Mouse (Mus musculus) hematopoietic stem cell, adult 5-6 weeks (primary cell): ENCODE results near the gene Pet117. TPM values are rescaled to one million over a fixed set of nuclear protein-coding genes. Genes with fewer than 3 reads are reported as not detected.
"Not testable (repeated sequence)": the region's sequence is repeated elsewhere in the genome, so short reads cannot be mapped to it uniquely, and the experiment has no call there.

Experiments
- ATAC-seq, 2 experiments: fragments of 125-278 bp in 1 of 2; replicated peaks in 1 of 2; 2 replicates each; pipeline ENCODE4 v1.8.0; 2016 to 2017; ENCODE audit warnings: inconsistent platforms in 2 of 2, mild to moderate bottlenecking in 2 of 2, moderate number of reproducible peaks in 2 of 2, low read depth in 1 of 2, moderate TSS enrichment in 1 of 2; ENCODE audit not compliant: low FRiP score in 2 of 2, poor library complexity in 2 of 2, severe bottlenecking in 2 of 2, insufficient read depth in 1 of 2, low TSS enrichment in 1 of 2
- total RNA-seq: library from RNA; stranded (forward); fragments of 172-1452, 232-1000 nt; gene quantifications from 2 replicates; pipeline ENCODE4 v1.2.3, GENCODE M21; 2017

The Pet117 gene
- not detected in 2 replicates for total RNA-seq

GRCm38 (mm10) chr2:144368400-144369019 lies at the start of gene Pet117, which contains the start of gene Kat14:
Gene Pet117 (plus strand): TSS chr2:144368996.
Gene Kat14 (plus strand): TSS chr2:144368983.
- peak; percentile 98 to 99 for ATAC-seq

- ATAC-seq = no peak
These were observed 44.6 kb upstream of the Pet117 start for GRCm38 (mm10) chr2:144324218-144324617.

- ATAC-seq = no peak
These were observed 39.3 kb upstream of the Pet117 start for GRCm38 (mm10) chr2:144329451-144329850.

GRCm38 (mm10) chr2:144329937-144330336 lies 38.9 kb upstream of the Pet117 start:
- ATAC-seq = no peak

- ATAC-seq = peak; percentile 17 to 29; a peak in 1 of 4 replicates
These were observed 38.3 kb upstream of the Pet117 start for GRCm38 (mm10) chr2:144330352-144330959.

- peak in 1 of 2 experiments; percentile 35; a peak in 2 of 4 replicates for ATAC-seq
These were observed 37.8 kb upstream of the Pet117 start for GRCm38 (mm10) chr2:144330960-144331371.

GRCm38 (mm10) chr2:144331401-144332302 lies 37.1 kb upstream of the Pet117 start, which contains the start of gene Ovol2:
Gene Ovol2 (minus strand): TSS chr2:144332146.
- peak; percentile 11 to 20; a peak in 1 of 4 replicates for ATAC-seq

- ATAC-seq = no peak
These were observed 36.3 kb upstream of the Pet117 start for GRCm38 (mm10) chr2:144332486-144332885.

GRCm38 (mm10) chr2:144333138-144333842 lies 35.5 kb upstream of the Pet117 start:
- ATAC-seq = 0 out of 4 replicates have a peak, but pooled peaks of 1 of the 2 experiments have one; percentile 29

- ATAC-seq = peak; percentile 19 to 54; a peak in 1 of 4 replicates
These were observed 31.6 kb upstream of the Pet117 start for GRCm38 (mm10) chr2:144337230-144337629.

- peak; percentile 56 to 58; a peak in 3 of 4 replicates for ATAC-seq
These were observed 31.1 kb upstream of the Pet117 start for GRCm38 (mm10) chr2:144337701-144338100.

- ATAC-seq = not testable (repeated sequence)
These were observed 30.6 kb upstream of the Pet117 start for GRCm38 (mm10) chr2:144338149-144338548.

- no peak for ATAC-seq
These were observed 25.6 kb upstream of the Pet117 start for GRCm38 (mm10) chr2:144343158-144343557.

- no peak for ATAC-seq
These were observed 20.3 kb upstream of the Pet117 start for GRCm38 (mm10) chr2:144348525-144348924.

- ATAC-seq = no peak
These were observed 16.0 kb upstream of the Pet117 start for GRCm38 (mm10) chr2:144352843-144353242.

GRCm38 (mm10) chr2:144369020-144369421 lies 225 bp downstream of the Pet117 start:
- ATAC-seq = peak; percentile 43 to 48; a peak in 3 of 4 replicates

GRCm38 (mm10) chr2:144369511-144369910 lies 715 bp downstream of the Pet117 start:
- ATAC-seq = peak in 1 of 2 experiments; percentile 37; a peak in 1 of 4 replicates
